Mouse (Mus musculus): ENCODE results near the gene Ano6. TPM values are rescaled to one million over a fixed set of nuclear protein-coding genes. Genes with fewer than 3 reads are reported as not detected.

Gene Ano6
- 51.3 TPM for polyA plus RNA-seq (2014; fragmentation: Illumina TruSeq; extraction: RNeasy Lipid Tissue Mini Kit (QIAGEN cat#74804))

DNA sequence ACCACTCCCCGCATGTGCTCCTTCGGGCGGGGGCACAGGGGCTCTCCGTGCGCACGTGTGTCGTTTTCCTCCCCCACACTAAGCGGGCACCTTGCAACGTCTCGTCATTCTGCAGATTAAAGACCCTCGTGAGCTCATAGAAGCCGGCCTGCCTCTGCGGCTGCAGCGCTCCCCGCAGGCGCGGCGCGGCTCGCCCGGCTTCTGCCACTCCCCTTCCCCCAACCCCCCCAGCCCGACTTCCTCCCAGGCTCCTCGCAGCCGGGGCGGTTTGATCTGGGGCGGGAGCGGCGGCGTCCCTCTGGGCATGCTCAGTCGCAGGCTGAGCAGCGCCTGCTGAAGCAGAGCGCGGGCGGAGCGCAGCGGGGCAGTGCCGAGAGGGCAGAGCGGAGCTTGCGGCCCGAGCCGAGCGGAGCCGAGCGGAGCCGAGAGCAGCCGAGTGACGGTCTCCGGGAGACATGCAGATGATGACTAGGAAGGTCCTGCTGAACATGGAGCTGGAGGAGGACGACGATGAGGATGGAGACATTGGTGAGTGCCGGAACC, at the start of gene Ano6:
Gene Ano6 (plus strand): TSS at position 315 of the 543 bp plus-strand sequence.

Other genes starting within 250 kb of the Ano6 start
- gene Dbx2, start 134.9 kb upstream of the Ano6 start, polyA plus RNA-seq (2014; fragmentation: Illumina TruSeq; extraction: RNeasy Lipid Tissue Mini Kit (QIAGEN cat#74804)) = not detected